Comparison of ENCODE assay signal across 8 mouse cellular contexts in the genomic region with DNA sequence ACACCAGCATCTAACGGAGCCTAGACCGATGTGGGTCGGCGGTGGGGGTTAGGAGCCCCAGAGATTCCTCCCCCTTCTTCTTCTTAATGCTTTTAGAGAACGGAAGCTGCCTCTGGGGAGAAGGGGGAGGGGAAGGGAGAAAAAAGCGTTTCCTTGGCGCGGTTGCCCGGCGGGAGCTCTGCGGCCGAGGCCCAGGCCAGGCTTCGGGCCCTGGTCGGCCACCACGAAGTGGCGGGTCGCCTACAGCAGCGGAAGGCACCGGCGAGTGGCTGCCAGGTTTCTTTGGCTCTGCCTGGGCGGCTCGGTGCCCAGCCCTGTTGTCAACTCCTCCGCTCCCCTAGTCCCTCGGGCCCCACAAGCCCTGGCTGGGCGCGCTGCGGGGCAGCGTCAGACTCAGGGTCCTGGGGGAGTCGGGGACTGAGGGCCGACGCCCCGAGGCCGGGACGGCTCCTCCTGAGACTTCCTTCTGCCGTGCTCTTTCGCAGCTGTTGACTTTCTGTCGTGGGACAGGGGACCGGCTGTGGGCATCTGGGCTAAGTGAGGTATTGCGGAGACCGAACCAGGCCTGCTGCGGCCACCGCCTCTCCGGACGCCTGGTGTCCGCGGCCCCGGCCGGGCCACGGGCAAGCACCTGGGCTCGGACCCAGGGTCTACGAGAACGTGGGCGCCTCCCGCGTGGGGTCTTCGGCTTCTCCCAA.
DNase-seq lines count a peak whose midpoint lies in the region; ATAC-seq and TF ChIP-seq lines count a peak whose summit lies in the region.

No protein-coding gene starts in this region.

- H3K36me3 ChIP-seq in kidney, postnatal 0 days (ENCODE audit: insufficient read depth, low read length), result no peaks in the 10 kb centered on the region
- no peaks in the 10 kb centered on the region for H3K36me3 ChIP-seq in midbrain, embryonic 16.5 days (ENCODE audit: control insufficient read depth, insufficient read depth, low read length)

- no peak for DNase-seq in kidney, postnatal 0 days (ENCODE audit: low spot score)
- no peak for DNase-seq in kidney, postnatal 25 days
- DNase-seq in cerebellum, adult 11-12 months, result peak; percentile 69
- DNase-seq in frontal cortex, postnatal 25 days (ENCODE audit: low spot score in 2 of 2), result peak; percentile 49 to 55
- peak; percentile 54 to 68 for DNase-seq in layer of hippocampus, postnatal 10 days (ENCODE audit: low spot score in 2 of 2)
- no peak for DNase-seq in spleen, postnatal 36 days (ENCODE audit: low spot score in 2 of 2)

- no peak for TF ChIP-seq CTCF in kidney, postnatal 0 days (IDR thresholded peaks at IDR 0.05; ENCODE audit: low read depth)

- under 1% methylated on average over 54 of the region's 56 CpGs for WGBS in kidney, postnatal 0 days
- under 1% methylated on average over 55 of the region's 56 CpGs for WGBS in midbrain, embryonic 16.5 days

- no peaks in the 10 kb centered on the region; the same call in 1 of the 2 replicates for H3K4me1 ChIP-seq in kidney, postnatal 0 days (replicated peaks; ENCODE audit: insufficient read depth, low read length)
- peaks cover 12% of the 10 kb centered on the region; the same call in 1 of the 2 replicates for H3K4me1 ChIP-seq in midbrain, embryonic 16.5 days (ENCODE audit: control insufficient read depth, insufficient read depth, low read length)

- H3K27me3 ChIP-seq in kidney, postnatal 0 days (ENCODE audit: insufficient read depth, low read length), result peaks cover 56% of the 10 kb centered on the region
- H3K27me3 ChIP-seq in midbrain, embryonic 16.5 days (ENCODE audit: control insufficient read depth, insufficient read depth, low read depth, low read length), result no peaks in the 10 kb centered on the region

- no peaks in the 10 kb centered on the region for H3K9me3 ChIP-seq in kidney, postnatal 0 days (replicated peaks; ENCODE audit: low read length)
- H3K9me3 ChIP-seq in midbrain, embryonic 16.5 days (replicated peaks; ENCODE audit: control insufficient read depth, low read length, poor library complexity, severe bottlenecking), result no peaks in the 10 kb centered on the region

- peak overlapping the region; percentile 30 for H3K4me3 ChIP-seq in kidney, postnatal 0 days (replicated peaks; ENCODE audit: low read depth, low read length)
- H3K4me3 ChIP-seq in midbrain, embryonic 16.5 days (ENCODE audit: low read depth, low read length), result peak overlapping the region; percentile 69

- H3K4me2 ChIP-seq in kidney, postnatal 0 days (ENCODE audit: low read length), result peak overlapping the region; percentile 62
- peak overlapping the region; percentile 100 for H3K4me2 ChIP-seq in midbrain, embryonic 16.5 days (ENCODE audit: low read length)

- ATAC-seq in kidney, postnatal 0 days (replicated peaks; ENCODE audit: low FRiP score, low read depth), result peak; percentile 33; the same call in 1 of the 2 replicates
- peak; percentile 25 for ATAC-seq in midbrain, embryonic 16.5 days
- no peak for ATAC-seq in erythroblast, adult 5-6 weeks (replicated peaks; ENCODE audit: low FRiP score, poor library complexity, severe bottlenecking)

- H3K27ac ChIP-seq in kidney, postnatal 0 days, result no peak overlapping the region
- peak overlapping the region; percentile 100 for H3K27ac ChIP-seq in midbrain, embryonic 16.5 days (ENCODE audit: low read length)

- no peak overlapping the region for H3K9ac ChIP-seq in kidney, postnatal 0 days (ENCODE audit: low read depth, low read length)
- peak overlapping the region; percentile 100 for H3K9ac ChIP-seq in midbrain, embryonic 16.5 days (ENCODE audit: low read depth, low read length)

Comparison
In these comparisons a context has a peak if more than half of its experiments do, and no peak if none do; other contexts are left out.
1. DNase-seq: peak in cerebellum, adult 11-12 months (single experiment), frontal cortex, postnatal 25 days (2 of 2) and layer of hippocampus, postnatal 10 days (2 of 2); none in kidney, postnatal 0 days (single experiment), kidney, postnatal 25 days (0 of 2) and spleen, postnatal 36 days (0 of 2).